Mouse (Mus musculus): Measurements from ENCODE around the gene Eme1. TPM values are rescaled to one million over a fixed set of nuclear protein-coding genes. Genes with fewer than 3 reads are reported as not detected.

The Eme1 gene
- polyA plus RNA-seq, 1 experiment from 2014 or later: 11.6 TPM

DNA sequence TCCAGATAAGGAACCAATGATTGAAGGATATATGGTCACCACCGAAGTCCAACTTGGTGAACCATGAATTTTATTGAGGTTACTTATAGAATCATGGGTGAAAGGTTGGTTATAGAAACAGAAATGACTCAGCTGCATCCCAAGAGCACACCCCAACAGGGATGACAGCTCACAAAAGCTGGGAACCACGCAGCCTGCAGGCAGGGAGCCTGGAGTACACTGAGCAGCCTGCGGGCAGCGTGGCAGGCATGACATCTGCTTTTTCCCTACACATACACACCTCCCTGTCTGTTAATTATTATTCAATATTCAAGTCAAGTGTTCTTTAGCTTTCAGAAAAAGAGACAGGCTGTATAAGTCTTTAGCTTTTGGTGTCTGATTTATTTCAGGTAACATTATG is 39.2 kb downstream of the Eme1 start:
- Histone ChIP-seq H3K9ac (replicated peaks) (no peak overlapping the region), H3K4me1 (replicated peaks) (0 out of 2 replicates have a peak, but pooled peaks cover 6% of the 10 kb centered on the region), H3K4me2 (replicated peaks) (no peak overlapping the region), H3K4me3 (replicated peaks) (no peak overlapping the region), H3K27ac (no peak overlapping the region), H3K27me3 (0 out of 2 replicates have a peak, but pooled peaks cover 7% of the 10 kb centered on the region), H3K9me3 (0 out of 2 replicates have a peak, but pooled peaks cover 3% of the 10 kb centered on the region), H3K36me3 (no peaks in the 10 kb centered on the region)
- 80% methylated on average over 4 of the region's 4 CpGs for WGBS
- ATAC-seq: no peak

DNA sequence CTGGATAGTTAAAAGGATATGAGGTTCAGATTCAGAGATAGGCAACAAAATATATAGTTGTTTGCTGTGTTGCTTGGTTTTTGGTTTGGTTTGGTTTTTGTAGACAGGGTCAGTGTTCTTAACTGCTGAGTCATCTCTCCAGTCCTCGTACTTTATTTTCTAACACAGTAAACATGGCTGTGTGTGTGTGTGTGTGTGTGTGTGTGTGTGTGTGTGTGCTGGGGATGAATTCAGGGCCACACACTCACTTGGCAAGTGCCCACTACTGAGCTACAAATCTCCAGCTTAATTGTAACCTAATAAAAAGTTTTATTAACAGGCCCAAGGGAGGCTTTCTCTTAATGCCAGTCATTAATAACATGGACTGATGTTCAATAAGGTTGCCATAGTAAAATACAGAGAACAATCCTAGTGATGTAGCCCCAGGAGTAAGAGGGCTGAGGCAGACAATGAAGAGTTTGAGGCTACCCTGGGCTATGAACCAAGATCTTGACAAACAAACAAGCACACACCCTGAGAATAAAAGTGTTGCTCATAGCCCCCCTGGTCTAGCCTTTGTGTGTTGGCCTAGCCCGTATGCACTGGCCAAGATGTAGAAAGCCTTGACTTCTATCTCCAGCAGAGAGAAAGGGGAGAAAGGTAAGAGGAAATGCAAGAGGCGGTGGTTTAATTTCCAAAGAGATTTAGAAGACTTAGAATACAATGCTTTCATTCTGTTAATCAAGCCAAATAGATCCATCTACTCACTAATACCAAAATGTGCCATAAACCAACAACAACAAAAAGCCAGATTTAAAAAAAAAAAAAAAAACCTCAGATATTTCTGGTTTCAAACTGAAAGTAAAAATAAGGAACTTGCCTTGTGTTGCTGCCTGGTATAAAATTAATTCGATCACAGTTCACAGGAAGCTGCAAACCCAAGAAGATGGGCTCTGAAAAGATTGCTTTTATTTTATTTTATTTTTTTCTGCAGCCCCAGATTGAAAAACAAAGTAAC is 42.7 kb downstream of the Eme1 start:
- 0 out of 2 replicates have a peak, but pooled peaks cover 4% of the 10 kb centered on the region for H3K9me3 ChIP-seq
- H3K4me3 ChIP-seq (replicated peaks): no peak overlapping the region
- 0 out of 2 replicates have a peak, but pooled peaks cover 4% of the 10 kb centered on the region for H3K27me3 ChIP-seq
- H3K4me1 ChIP-seq (replicated peaks): 0 out of 2 replicates have a peak, but pooled peaks cover 6% of the 10 kb centered on the region
- no peak overlapping the region for H3K4me2 ChIP-seq (replicated peaks)
- no peaks in the 10 kb centered on the region for H3K36me3 ChIP-seq
- H3K9ac ChIP-seq (replicated peaks): no peak overlapping the region
- WGBS: 71% methylated on average over 4 of the region's 4 CpGs
- ATAC-seq: no peak
- no peak overlapping the region for H3K27ac ChIP-seq

DNA sequence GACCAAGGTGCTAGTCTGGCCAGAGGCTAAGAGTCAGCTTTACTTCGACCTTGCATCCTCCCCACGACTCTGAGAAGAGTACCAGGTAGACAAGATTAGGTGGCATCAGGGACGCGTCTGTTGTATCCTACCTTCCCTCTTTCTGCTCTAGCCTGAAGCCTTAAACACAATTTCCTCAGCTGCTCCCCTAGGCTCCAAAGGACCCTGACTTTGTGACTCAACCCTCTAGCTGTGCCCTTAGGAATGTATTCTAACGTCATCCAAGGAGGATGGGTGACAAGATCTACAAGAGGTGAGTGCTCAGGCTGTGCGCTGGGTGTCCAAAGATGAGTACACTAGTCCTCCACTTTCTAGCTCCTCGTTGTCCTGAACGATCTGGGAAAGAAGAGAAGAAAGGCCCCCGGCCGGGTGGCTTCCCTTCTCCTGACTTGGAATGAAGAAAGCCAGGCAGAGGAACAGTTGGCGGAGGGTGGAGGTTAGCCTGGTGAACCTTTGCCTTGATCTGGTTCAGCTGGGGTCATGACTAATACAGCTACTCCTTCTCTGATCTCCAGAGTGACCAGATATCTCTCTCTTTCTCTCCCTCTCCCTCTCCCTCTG is 51.3 kb downstream of the Eme1 start:
- Histone ChIP-seq H3K4me2 (replicated peaks) (peak overlapping the region; percentile 74), H3K4me3 (replicated peaks) (no peak overlapping the region; the same call in 1 of the 2 replicates), H3K9me3 (no peaks in the 10 kb centered on the region), H3K36me3 (no peaks in the 10 kb centered on the region), H3K9ac (replicated peaks) (no peak overlapping the region), H3K4me1 (replicated peaks) (peaks cover 10% of the 10 kb centered on the region), H3K27me3 (peaks cover 6% of the 10 kb centered on the region; the same call in 1 of the 2 replicates), H3K27ac (no peak overlapping the region)
- 67% methylated on average over 11 of the region's 11 CpGs for WGBS
- no peak for ATAC-seq

DNA sequence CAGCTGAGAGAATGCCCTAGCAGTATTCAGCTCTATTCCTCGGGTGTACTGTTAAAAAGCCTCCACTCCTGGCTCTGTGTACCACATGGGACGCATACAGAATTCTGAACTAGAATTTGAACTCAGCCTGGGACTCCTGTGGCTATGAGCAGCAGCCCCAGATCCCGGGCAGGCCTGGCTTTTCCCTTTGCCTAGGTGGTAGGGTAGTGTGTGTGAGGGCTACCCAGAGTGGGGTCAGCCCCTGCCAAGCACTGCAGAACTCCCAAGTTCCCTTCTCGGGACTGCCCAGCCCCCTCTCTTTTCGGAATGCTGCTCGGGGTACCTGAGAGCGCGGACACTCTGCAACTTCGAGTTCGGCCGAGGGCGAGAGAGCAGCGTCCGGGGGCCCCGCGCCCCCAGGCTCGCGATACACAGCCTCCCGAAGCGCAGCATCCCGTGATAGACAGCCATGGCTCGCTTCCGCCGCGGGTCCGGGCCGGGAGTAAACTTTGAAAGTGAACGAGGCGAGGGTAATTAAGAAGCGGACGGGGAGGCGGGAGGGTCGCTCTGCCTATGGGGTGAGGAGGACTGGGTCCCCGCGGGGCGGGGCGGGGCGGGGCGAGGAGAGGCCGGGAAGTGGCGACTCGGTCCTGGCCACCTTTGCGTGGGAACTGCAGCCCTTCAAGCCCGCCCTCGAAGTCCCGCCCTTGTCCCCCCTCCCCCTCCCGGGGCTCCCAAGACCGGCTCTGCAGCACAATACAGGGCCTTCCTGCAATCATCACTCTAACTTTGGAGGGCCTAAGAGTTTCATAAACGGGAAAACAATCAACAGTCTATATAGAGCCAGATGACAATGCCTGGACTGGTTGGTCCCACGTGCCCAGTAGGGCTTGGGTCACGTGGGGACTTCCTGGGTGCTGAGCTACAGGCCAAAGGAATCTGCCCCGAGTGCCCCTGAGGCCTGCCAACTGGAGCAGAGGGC is 52.2 kb downstream of the Eme1 start, which contains the start of gene Acsf2:
Gene Acsf2 (minus strand): TSS at position 551 of the 961 bp plus-strand sequence.
- no peak within 1 kb of the TSS for H3K27ac ChIP-seq
- 1% methylated on average over 47 of the region's 52 CpGs for WGBS

DNA sequence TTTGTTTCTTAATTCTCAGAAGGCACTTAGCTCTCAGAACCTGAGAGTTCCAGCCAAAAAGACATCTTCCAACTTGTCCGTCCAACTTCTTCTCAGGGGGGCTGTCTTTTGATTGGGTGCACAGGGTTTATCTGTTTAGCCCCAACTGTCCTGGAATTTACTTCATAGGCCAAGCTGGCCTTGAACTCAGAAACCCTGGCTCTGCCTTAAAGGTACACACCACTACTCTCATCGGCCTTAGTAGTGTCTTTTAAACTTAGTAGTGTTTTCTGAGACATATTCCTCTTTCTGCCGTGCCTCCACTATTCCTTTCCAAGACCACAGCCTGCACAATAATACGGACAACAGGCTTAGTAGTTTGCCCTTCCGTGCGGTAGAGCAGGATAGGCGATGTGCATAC is 53.3 kb downstream of the Eme1 start:
- no peaks in the 10 kb centered on the region for H3K9me3 ChIP-seq
- H3K27me3 ChIP-seq: peaks cover 6% of the 10 kb centered on the region; the same call in 1 of the 2 replicates
- H3K27ac ChIP-seq: no peak overlapping the region
- H3K4me1 ChIP-seq (replicated peaks): peaks cover 10% of the 10 kb centered on the region
- no peak overlapping the region for H3K9ac ChIP-seq (replicated peaks)
- H3K36me3 ChIP-seq: no peaks in the 10 kb centered on the region
- WGBS: 91% methylated on average over 7 of the region's 7 CpGs
- H3K4me3 ChIP-seq (replicated peaks): no peak overlapping the region
- no peak overlapping the region for H3K4me2 ChIP-seq (replicated peaks)
- no peak for ATAC-seq

More for the DNA sequence above, 52.2 kb downstream of the Eme1 start, which contains the start of gene Acsf2:
- no peaks in the 10 kb centered on the region for H3K9me3 ChIP-seq
- peaks cover 6% of the 10 kb centered on the region; the same call in 1 of the 2 replicates for H3K27me3 ChIP-seq
- peak within 1 kb of the TSS; percentile 43 for H3K4me3 ChIP-seq (replicated peaks)
- peak within 1 kb of the TSS; percentile 74 for H3K4me2 ChIP-seq (replicated peaks)
- H3K4me1 ChIP-seq (replicated peaks): peaks cover 10% of the 10 kb centered on the region
- H3K9ac ChIP-seq (replicated peaks): peak within 1 kb of the TSS; percentile 44
- ATAC-seq: peak; percentile 83
- H3K36me3 ChIP-seq: no peaks in the 10 kb centered on the region

DNA sequence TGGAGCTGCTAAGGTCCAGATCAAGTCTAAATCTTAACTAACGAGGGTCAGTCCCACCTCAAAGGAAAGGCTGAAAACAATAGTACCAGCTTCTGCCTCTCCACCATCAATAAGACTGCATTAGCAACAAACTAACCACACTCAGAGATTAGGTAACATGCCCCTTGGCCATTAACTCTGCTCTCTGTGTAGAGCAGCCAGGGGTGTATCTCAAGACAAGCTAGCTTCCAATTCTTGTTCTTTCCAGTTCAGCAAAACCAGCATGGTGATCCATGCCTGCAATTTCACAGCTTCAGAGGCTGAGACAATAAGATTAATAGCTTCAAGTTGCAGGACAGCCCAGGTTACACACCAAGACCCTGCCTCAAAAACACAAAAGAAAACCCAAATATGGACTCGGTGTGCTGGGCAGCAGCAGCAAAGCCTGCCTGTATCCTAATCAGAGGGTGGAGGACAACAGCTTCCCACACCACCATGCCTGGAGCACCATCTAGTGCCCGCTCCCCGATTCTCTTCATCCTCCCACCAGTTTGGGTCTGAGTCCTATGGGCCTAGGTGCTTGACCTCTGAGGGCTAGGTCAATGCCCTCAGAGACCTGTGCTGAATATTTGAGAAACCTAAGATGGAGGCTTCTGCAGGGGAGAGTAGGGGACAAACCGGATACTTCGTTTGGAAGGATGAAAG is 55.2 kb downstream of the Eme1 start:
- peaks cover 6% of the 10 kb centered on the region; the same call in 1 of the 2 replicates for H3K27me3 ChIP-seq
- peaks cover 10% of the 10 kb centered on the region for H3K4me1 ChIP-seq (replicated peaks)
- no peaks in the 10 kb centered on the region for H3K9me3 ChIP-seq
- no peak overlapping the region for H3K9ac ChIP-seq (replicated peaks)
- H3K27ac ChIP-seq: no peak overlapping the region
- no peaks in the 10 kb centered on the region for H3K36me3 ChIP-seq
- no peak overlapping the region for H3K4me3 ChIP-seq (replicated peaks)
- H3K4me2 ChIP-seq (replicated peaks): no peak overlapping the region
- 81% methylated on average over 6 of the region's 6 CpGs for WGBS
- no peak for ATAC-seq

DNA sequence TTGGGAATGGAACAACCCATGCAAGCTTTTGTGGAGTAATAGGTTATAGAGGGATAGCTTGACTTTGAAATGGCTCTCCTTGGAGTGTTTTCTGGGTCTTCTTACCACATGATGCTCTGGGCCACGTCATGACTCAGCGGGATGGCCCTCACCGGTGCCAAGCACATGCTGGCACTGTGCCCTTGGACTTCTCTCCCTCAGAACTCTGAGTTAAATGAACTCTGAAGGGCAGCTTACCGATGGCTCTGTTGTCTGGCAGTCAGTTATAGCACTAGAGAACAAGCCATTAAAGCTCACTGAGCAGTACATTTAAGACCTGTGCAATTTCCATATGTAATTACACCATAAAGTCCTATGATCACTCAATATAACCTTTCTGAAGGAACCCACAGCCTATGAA is 56.4 kb downstream of the Eme1 start:
- no peak for ATAC-seq
- no peak overlapping the region for H3K9ac ChIP-seq (replicated peaks)
- H3K4me3 ChIP-seq (replicated peaks): no peak overlapping the region
- no peak overlapping the region for H3K27ac ChIP-seq
- no peaks in the 10 kb centered on the region for H3K9me3 ChIP-seq
- 93% methylated on average over 4 of the region's 4 CpGs for WGBS
- H3K36me3 ChIP-seq: no peaks in the 10 kb centered on the region
- H3K4me2 ChIP-seq (replicated peaks): no peak overlapping the region
- peaks cover 4% of the 10 kb centered on the region; the same call in 1 of the 2 replicates for H3K27me3 ChIP-seq
- H3K4me1 ChIP-seq (replicated peaks): peaks cover 10% of the 10 kb centered on the region

DNA sequence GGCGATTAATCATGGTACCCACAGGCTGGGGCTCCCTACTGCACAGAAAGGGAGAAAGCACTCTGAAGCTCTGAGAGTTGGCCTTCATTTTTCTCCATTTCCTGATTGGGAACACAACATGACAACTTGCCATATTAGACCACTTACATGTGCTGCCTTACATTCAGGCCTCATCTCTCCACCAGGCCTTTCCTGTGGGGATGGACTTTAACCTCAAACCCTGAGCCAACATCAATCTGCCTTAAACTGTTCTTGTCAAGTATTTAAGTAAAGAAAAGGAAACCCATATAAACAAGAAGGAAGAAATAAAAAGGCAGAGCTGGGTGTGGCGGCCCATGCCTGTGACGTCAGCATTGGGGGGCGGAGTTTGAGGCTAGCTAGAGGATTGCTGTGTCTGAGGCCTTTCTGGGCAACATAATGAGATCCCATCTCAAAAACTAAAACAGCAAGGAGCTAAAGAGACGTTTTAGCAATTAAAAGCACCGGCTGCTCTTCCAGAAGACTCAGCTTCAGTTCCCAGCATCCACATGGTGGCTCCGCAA is 57.4 kb downstream of the Eme1 start:
- H3K27ac ChIP-seq: no peak overlapping the region
- no peak overlapping the region for H3K4me2 ChIP-seq (replicated peaks)
- H3K9me3 ChIP-seq: no peaks in the 10 kb centered on the region
- no peaks in the 10 kb centered on the region for H3K27me3 ChIP-seq
- WGBS: 71% methylated on average over 7 of the region's 7 CpGs
- no peaks in the 10 kb centered on the region for H3K36me3 ChIP-seq
- H3K4me1 ChIP-seq (replicated peaks): peaks cover 5% of the 10 kb centered on the region
- no peak overlapping the region for H3K4me3 ChIP-seq (replicated peaks)
- no peak for ATAC-seq
- H3K9ac ChIP-seq (replicated peaks): no peak overlapping the region

All from midbrain, embryonic 13.5 days (tissue).